Mouse (Mus musculus) spleen, embryonic (tissue): ENCODE measurements around the gene Ccdc85c.

Source experiments
- CTCF ChIA-PET: fragments of 350-600 bp; sonication (Branson Sonifier 250); formaldehyde crosslinking; loops from one replicate; lab custom pipeline; 2022; lab: Charles Lee

Ccdc85c gene

GRCm38 (mm10) chr12:108297033-108297432 is 21.8 kb upstream of the Ccdc85c start:
- CTCF ChIA-PET, result no interaction called here

- CTCF ChIA-PET, result no interaction called here
These were observed 19.4 kb upstream of the Ccdc85c start for GRCm38 (mm10) chr12:108294620-108295019.

GRCm38 (mm10) chr12:108292957-108293356 is 17.7 kb upstream of the Ccdc85c start:
- CTCF ChIA-PET, result interaction anchor here (1.4 kb wide), 1 partner anchor 86 kb away, joined by 4 read pairs; no protein-coding TSS in a partner anchor

- CTCF ChIA-PET, result interaction anchor here (1.4 kb wide), 1 partner anchor 86 kb away, joined by 4 read pairs; no protein-coding TSS in a partner anchor
These were observed 17.2 kb upstream of the Ccdc85c start for GRCm38 (mm10) chr12:108292419-108292818.

GRCm38 (mm10) chr12:108288127-108288880 is 13.1 kb upstream of the Ccdc85c start:
- CTCF ChIA-PET, result no interaction called here

- CTCF ChIA-PET, result no interaction called here
These were observed 11.8 kb upstream of the Ccdc85c start for GRCm38 (mm10) chr12:108287011-108287410.

GRCm38 (mm10) chr12:108286381-108286780 is 11.2 kb upstream of the Ccdc85c start:
- CTCF ChIA-PET, result no interaction called here

- CTCF ChIA-PET, result interaction anchor here (0.7 kb wide), 1 partner anchor 63 kb away, joined by 3 read pairs; no protein-coding TSS in a partner anchor
These were observed 10.2 kb upstream of the Ccdc85c start for GRCm38 (mm10) chr12:108285225-108286011.

GRCm38 (mm10) chr12:108284455-108285224 is 9.4 kb upstream of the Ccdc85c start:
- CTCF ChIA-PET, result interaction anchor here (0.7 kb wide), 1 partner anchor 63 kb away, joined by 3 read pairs; no protein-coding TSS in a partner anchor

- CTCF ChIA-PET, result no interaction called here
These were observed 3.1 kb upstream of the Ccdc85c start for GRCm38 (mm10) chr12:108278221-108278918.

GRCm38 (mm10) chr12:108277341-108277841 is 2.2 kb upstream of the Ccdc85c start:
- CTCF ChIA-PET, result no interaction called here

- CTCF ChIA-PET, result no interaction called here
These were observed 946 bp upstream of the Ccdc85c start for GRCm38 (mm10) chr12:108275920-108276822.

GRCm38 (mm10) chr12:108275508-108275890 is 274 bp upstream of the Ccdc85c start:
- CTCF ChIA-PET, result no interaction called here

- CTCF ChIA-PET, result no interaction called here
These were observed 971 bp downstream of the Ccdc85c start for GRCm38 (mm10) chr12:108274313-108274595.

GRCm38 (mm10) chr12:108273466-108274312 is 1.5 kb downstream of the Ccdc85c start:
- CTCF ChIA-PET, result no interaction called here

- CTCF ChIA-PET, result no interaction called here
These were observed 3.0 kb downstream of the Ccdc85c start for GRCm38 (mm10) chr12:108272143-108272635.

GRCm38 (mm10) chr12:108271351-108272142 is 3.7 kb downstream of the Ccdc85c start:
- CTCF ChIA-PET, result no interaction called here

- CTCF ChIA-PET, result no interaction called here
These were observed 4.8 kb downstream of the Ccdc85c start for GRCm38 (mm10) chr12:108270240-108270919.
